Mouse (Mus musculus): ENCODE data around the gene Nrg3. TPM values are rescaled to one million over a fixed set of nuclear protein-coding genes. Genes with fewer than 3 reads are reported as not detected.
"Not testable (repeated sequence)": the region's sequence is repeated elsewhere in the genome, so short reads cannot be mapped to it uniquely, and the experiment has no call there.

Nrg3 gene
- polyA plus RNA-seq, 1 experiment from 2014 or later = not detected

GRCm38 (mm10) chr14:39129766-39130165 lies 343.1 kb downstream of the Nrg3 start:
- Histone ChIP-seq H3K4me1 (ENCODE audit: insufficient read depth) (no peaks in the 10 kb centered on the region), H3K9me3 (ENCODE audit: low read length) (no peaks in the 10 kb centered on the region), H3K4me3 (ENCODE audit: low read depth, low read length) (no peak overlapping the region), H3K9ac (replicated peaks) (no peak overlapping the region), H3K36me3 (replicated peaks; ENCODE audit: insufficient read depth, low read length) (no peaks in the 10 kb centered on the region), H3K27ac (ENCODE audit: low read depth) (no peak overlapping the region), H3K4me2 (ENCODE audit: low read depth, low read length) (no peak overlapping the region), H3K27me3 (ENCODE audit: insufficient read depth, low read length) (no peaks in the 10 kb centered on the region)
- no peak for TF ChIP-seq EP300 (IDR thresholded peaks at IDR 0.05; ENCODE audit: low read depth)
- no peak for TF ChIP-seq CTCF (IDR thresholded peaks at IDR 0.05; ENCODE audit: low read depth)
- DNase-seq = no peak
- WGBS (ENCODE audit: insufficient replicate concordance) = 79% methylated on average over 2 of the region's 2 CpGs
- no peak for ATAC-seq

- no peak overlapping the region for H3K9ac ChIP-seq (replicated peaks)
- no peak for ATAC-seq
Observed at GRCm38 (mm10) chr14:39117977-39118376, 354.9 kb downstream of the Nrg3 start.

GRCm38 (mm10) chr14:39116522-39117231 lies 356.2 kb downstream of the Nrg3 start:
- WGBS (ENCODE audit: insufficient replicate concordance) = 64% methylated on average over 3 of the region's 3 CpGs
- not testable (repeated sequence) for ATAC-seq; DNase-seq; H3K36me3 ChIP-seq (replicated peaks; ENCODE audit: insufficient read depth, low read length); H3K9me3 ChIP-seq (ENCODE audit: low read length); H3K27me3 ChIP-seq (ENCODE audit: insufficient read depth, low read length); H3K4me2 ChIP-seq (ENCODE audit: low read depth, low read length); H3K4me1 ChIP-seq (ENCODE audit: insufficient read depth); H3K27ac ChIP-seq (ENCODE audit: low read depth); H3K4me3 ChIP-seq (ENCODE audit: low read depth, low read length); H3K9ac ChIP-seq (replicated peaks)

More at GRCm38 (mm10) chr14:39117977-39118376, 354.9 kb downstream of the Nrg3 start:
- 63% methylated on average over 3 of the region's 3 CpGs for WGBS (ENCODE audit: insufficient replicate concordance)
- Histone ChIP-seq H3K4me2 (ENCODE audit: low read depth, low read length) (no peak overlapping the region), H3K36me3 (replicated peaks; ENCODE audit: insufficient read depth, low read length) (no peaks in the 10 kb centered on the region), H3K27me3 (ENCODE audit: insufficient read depth, low read length) (no peaks in the 10 kb centered on the region), H3K9me3 (ENCODE audit: low read length) (no peaks in the 10 kb centered on the region), H3K4me1 (ENCODE audit: insufficient read depth) (no peaks in the 10 kb centered on the region), H3K27ac (ENCODE audit: low read depth) (no peak overlapping the region), H3K4me3 (ENCODE audit: low read depth, low read length) (no peak overlapping the region)
- DNase-seq = no peak
- TF ChIP-seq EP300 (IDR thresholded peaks at IDR 0.05; ENCODE audit: low read depth) = no peak
- no peak for TF ChIP-seq CTCF (IDR thresholded peaks at IDR 0.05; ENCODE audit: low read depth)

GRCm38 (mm10) chr14:39109566-39109965 lies 363.3 kb downstream of the Nrg3 start:
- H3K4me3 ChIP-seq (ENCODE audit: low read depth, low read length) = no peak overlapping the region
- H3K27ac ChIP-seq (ENCODE audit: low read depth) = no peak overlapping the region
- no peaks in the 10 kb centered on the region for H3K9me3 ChIP-seq (ENCODE audit: low read length)
- H3K27me3 ChIP-seq (ENCODE audit: insufficient read depth, low read length) = no peaks in the 10 kb centered on the region
- no peak for DNase-seq
- ATAC-seq = no peak
- no peaks in the 10 kb centered on the region for H3K36me3 ChIP-seq (replicated peaks; ENCODE audit: insufficient read depth, low read length)
- no peak overlapping the region for H3K9ac ChIP-seq (replicated peaks)
- TF ChIP-seq CTCF (IDR thresholded peaks at IDR 0.05; ENCODE audit: low read depth) (no peak), EP300 (IDR thresholded peaks at IDR 0.05; ENCODE audit: low read depth) (no peak)
- H3K4me2 ChIP-seq (ENCODE audit: low read depth, low read length) = no peak overlapping the region
- no peaks in the 10 kb centered on the region for H3K4me1 ChIP-seq (ENCODE audit: insufficient read depth)
- 77% methylated on average over 3 of the region's 3 CpGs for WGBS (ENCODE audit: insufficient replicate concordance)

GRCm38 (mm10) chr14:39106776-39107175 lies 366.1 kb downstream of the Nrg3 start:
- Histone ChIP-seq H3K4me1 (ENCODE audit: insufficient read depth) (no peaks in the 10 kb centered on the region), H3K27ac (ENCODE audit: low read depth) (no peak overlapping the region), H3K27me3 (ENCODE audit: insufficient read depth, low read length) (no peaks in the 10 kb centered on the region), H3K4me2 (ENCODE audit: low read depth, low read length) (no peak overlapping the region), H3K4me3 (ENCODE audit: low read depth, low read length) (no peak overlapping the region), H3K36me3 (replicated peaks; ENCODE audit: insufficient read depth, low read length) (no peaks in the 10 kb centered on the region), H3K9me3 (ENCODE audit: low read length) (no peaks in the 10 kb centered on the region), H3K9ac (replicated peaks) (no peak overlapping the region)
- ATAC-seq = no peak
- TF ChIP-seq EP300 (IDR thresholded peaks at IDR 0.05; ENCODE audit: low read depth) (no peak), CTCF (IDR thresholded peaks at IDR 0.05; ENCODE audit: low read depth) (no peak)
- 72% methylated on average over 3 of the region's 3 CpGs for WGBS (ENCODE audit: insufficient replicate concordance)
- no peak for DNase-seq

GRCm38 (mm10) chr14:39095219-39095618 lies 377.7 kb downstream of the Nrg3 start:
- ATAC-seq = no peak
- H3K27ac ChIP-seq (ENCODE audit: low read depth) = no peak overlapping the region
- no peak overlapping the region for H3K4me2 ChIP-seq (ENCODE audit: low read depth, low read length)
- no peak overlapping the region for H3K4me3 ChIP-seq (ENCODE audit: low read depth, low read length)
- no peaks in the 10 kb centered on the region for H3K27me3 ChIP-seq (ENCODE audit: insufficient read depth, low read length)
- 52% methylated on average over 1 of the region's 1 CpGs for WGBS (ENCODE audit: insufficient replicate concordance)
- no peak for TF ChIP-seq CTCF (IDR thresholded peaks at IDR 0.05; ENCODE audit: low read depth)
- TF ChIP-seq EP300 (IDR thresholded peaks at IDR 0.05; ENCODE audit: low read depth) = no peak
- no peaks in the 10 kb centered on the region for H3K9me3 ChIP-seq (ENCODE audit: low read length)
- DNase-seq = no peak
- H3K9ac ChIP-seq (replicated peaks) = no peak overlapping the region
- no peaks in the 10 kb centered on the region for H3K4me1 ChIP-seq (ENCODE audit: insufficient read depth)
- no peaks in the 10 kb centered on the region for H3K36me3 ChIP-seq (replicated peaks; ENCODE audit: insufficient read depth, low read length)

Measured in liver, postnatal 0 days (tissue).